19 mouse cellular contexts compared by ENCODE assay signal in genomic region chr2:12115479-12115878, GRCm38 (mm10).
"Had no signal": no experiment of that assay in that cellular context is flagged by ENCODE, and none has a peak within 500 bp of the region (broad histone marks: within the 10 kb centered on the region; RNA-seq: fewer than 3 reads in every experiment).

No protein-coding gene starts in this region.

- H3K27ac ChIP-seq: intestine, embryonic 15.5 days; limb, embryonic 12.5 days; limb, embryonic 15.5 days; liver, embryonic 12.5 days; liver, embryonic 15.5 days; midbrain, embryonic 12.5 days; midbrain, embryonic 15.5 days; neural tube, embryonic 13.5 days had no signal

- H3K27me3 ChIP-seq: intestine, embryonic 15.5 days; limb, embryonic 12.5 days; limb, embryonic 15.5 days; liver, embryonic 12.5 days; liver, embryonic 15.5 days; midbrain, embryonic 12.5 days; midbrain, embryonic 15.5 days; neural tube, embryonic 13.5 days had no signal

- H3K9ac ChIP-seq: intestine, embryonic 15.5 days; limb, embryonic 12.5 days; limb, embryonic 15.5 days; liver, embryonic 12.5 days; liver, embryonic 15.5 days; midbrain, embryonic 12.5 days; midbrain, embryonic 15.5 days; neural tube, embryonic 13.5 days had no signal

- H3K4me2 ChIP-seq: intestine, embryonic 15.5 days; limb, embryonic 12.5 days; limb, embryonic 15.5 days; liver, embryonic 12.5 days; liver, embryonic 15.5 days; midbrain, embryonic 12.5 days; midbrain, embryonic 15.5 days; neural tube, embryonic 13.5 days had no signal

- DNase-seq: kidney, adult 18-20 months; kidney, postnatal 10 days; kidney, postnatal 36 days; layer of hippocampus, postnatal 36 days; left cerebral cortex, postnatal 4 days; lung, adult 2 months; retina, postnatal 1 day; right cerebral cortex, postnatal 25 days; thymus, postnatal 25 days had no signal

- H3K4me1 ChIP-seq: limb, embryonic 12.5 days; limb, embryonic 15.5 days; liver, embryonic 12.5 days; liver, embryonic 15.5 days; midbrain, embryonic 12.5 days; midbrain, embryonic 15.5 days; neural tube, embryonic 13.5 days had no signal

- ATAC-seq: intestine, embryonic 15.5 days; liver, embryonic 12.5 days; lung, postnatal 0 days; midbrain, embryonic 15.5 days had no signal

- H3K9me3 ChIP-seq: intestine, embryonic 15.5 days; limb, embryonic 15.5 days; liver, embryonic 12.5 days; liver, embryonic 15.5 days; midbrain, embryonic 12.5 days; midbrain, embryonic 15.5 days; neural tube, embryonic 13.5 days had no signal

- H3K4me3 ChIP-seq: intestine, embryonic 15.5 days; limb, embryonic 12.5 days; limb, embryonic 15.5 days; liver, embryonic 12.5 days; liver, embryonic 15.5 days; midbrain, embryonic 12.5 days; midbrain, embryonic 15.5 days; myocyte; neural tube, embryonic 13.5 days had no signal

- H3K36me3 ChIP-seq: intestine, embryonic 15.5 days; limb, embryonic 15.5 days; liver, embryonic 12.5 days; liver, embryonic 15.5 days; midbrain, embryonic 12.5 days; midbrain, embryonic 15.5 days; neural tube, embryonic 13.5 days had no signal
